Mouse (Mus musculus) liver, adult 2 months (tissue): ENCODE measurements at regions not wholly inside any gene's neighbourhood (a gene's known extent, or its start where the extent isn't known, plus 50 kb on each side); places are given as distances from the start of the nearest gene placed in this dataset.

Experiments
- DNase-seq: peaks from one replicate; pipeline ENCODE4 v3.0.0-alpha.2; 2011; ENCODE audit warnings: low read depth, low spot score; ENCODE audit errors: extremely low read depth
- H3K27ac ChIP-seq: fragments of 200-500 bp; replicated peaks from 2 replicates; pipeline ENCODE4 v1.5.1; 2012; ENCODE audit warnings: low read depth, mild to moderate bottlenecking, control low read depth, inconsistent platforms, low read length; ENCODE audit not compliant: insufficient read depth
- H3K27me3 ChIP-seq: fragments of 200-500 bp; 2 replicates; pipeline ENCODE4 v1.6.1; 2012; ENCODE audit warnings: mild to moderate bottlenecking, moderate library complexity, low read length, inconsistent platforms; ENCODE audit not compliant: control insufficient read depth, insufficient read depth
- H3K36me3 ChIP-seq: fragments of 200-500 bp; 2 replicates; pipeline ENCODE4 v1.6.1; 2012; ENCODE audit warnings: low read length, inconsistent platforms; ENCODE audit not compliant: control insufficient read depth, insufficient read depth
- H3K4me1 ChIP-seq: fragments of 200-500 bp; 2 replicates; pipeline ENCODE4 v1.6.1; 2011; ENCODE audit warnings: low read length; ENCODE audit not compliant: control insufficient read depth, insufficient read depth
- H3K4me3 ChIP-seq: fragments of 200-500 bp; 2 replicates; pipeline ENCODE4 v1.5.1; 2011; ENCODE audit warnings: low read depth, mild to moderate bottlenecking, control low read depth, low read length, moderate library complexity; ENCODE audit not compliant: insufficient read depth
- H3K79me2 ChIP-seq: fragments of 200-500 bp; 2 replicates; pipeline ENCODE4 v1.6.1; 2012; ENCODE audit warnings: inconsistent platforms, mild to moderate bottlenecking, low read length, moderate library complexity; ENCODE audit not compliant: control insufficient read depth, insufficient read depth
- H3K9ac ChIP-seq: fragments of 200-500 bp; 2 replicates; pipeline ENCODE4 v1.6.1; 2012; ENCODE audit warnings: low read depth, mild to moderate bottlenecking, control low read depth, inconsistent platforms, low read length
- CTCF ChIP-seq: fragments of 200-500 bp; IDR thresholded peaks from 2 replicates; pipeline ENCODE4 v1.5.1; 2011; ENCODE audit warnings: low read depth, low read length, control low read depth
- POLR2A ChIP-seq: fragments of 200-500 bp; IDR thresholded peaks from 2 replicates; pipeline ENCODE4 v1.6.1; 2011; ENCODE audit warnings: low read length, control low read depth; ENCODE audit not compliant: insufficient read depth; ENCODE audit errors: extremely low read depth
- WGBS: fragments of 180-500 bp; shearing (Covaris S2); methylation state at CpG from one replicate; pipeline ENCODE4 v1.1.7; 2018; 5-methylcytosine and 5-hydroxymethylcytosine counted together

GRCm38 (mm10) chr2:138939367-138939766 lies 554.3 kb upstream of the Sptlc3 start:
- Histone ChIP-seq H3K79me2 (no peaks in the 10 kb centered on the region), H3K4me1 (no peaks in the 10 kb centered on the region), H3K9ac (no peak overlapping the region), H3K27me3 (no peaks in the 10 kb centered on the region), H3K27ac (no peak overlapping the region), H3K36me3 (no peaks in the 10 kb centered on the region), H3K4me3 (no peak overlapping the region)
- DNase-seq, result no peak
- no peak for TF ChIP-seq CTCF
- TF ChIP-seq POLR2A, result no peak
- WGBS, result 72% methylated on average over 2 of the region's 2 CpGs

GRCm38 (mm10) chr2:138966110-138966790 lies 527.5 kb upstream of the Sptlc3 start:
- no peaks in the 10 kb centered on the region for H3K4me1 ChIP-seq
- no peaks in the 10 kb centered on the region for H3K27me3 ChIP-seq
- no peak for DNase-seq
- 69% methylated on average over 3 of the region's 3 CpGs for WGBS
- H3K4me3 ChIP-seq, result no peak overlapping the region
- no peaks in the 10 kb centered on the region for H3K79me2 ChIP-seq
- H3K27ac ChIP-seq, result no peak overlapping the region
- TF ChIP-seq CTCF, result no peak
- no peak for TF ChIP-seq POLR2A
- no peaks in the 10 kb centered on the region for H3K36me3 ChIP-seq
- H3K9ac ChIP-seq, result no peak overlapping the region

- Histone ChIP-seq H3K4me1 (no peaks in the 10 kb centered on the region), H3K4me3 (no peak overlapping the region), H3K27ac (no peak overlapping the region), H3K79me2 (no peaks in the 10 kb centered on the region), H3K27me3 (no peaks in the 10 kb centered on the region), H3K36me3 (no peaks in the 10 kb centered on the region), H3K9ac (no peak overlapping the region)
- 38% methylated on average over 2 of the region's 2 CpGs for WGBS
- no peak for DNase-seq
- TF ChIP-seq CTCF (no peak), POLR2A (no peak)
Measured at GRCm38 (mm10) chr2:138974548-138974947, 519.2 kb upstream of the Sptlc3 start.

DNA sequence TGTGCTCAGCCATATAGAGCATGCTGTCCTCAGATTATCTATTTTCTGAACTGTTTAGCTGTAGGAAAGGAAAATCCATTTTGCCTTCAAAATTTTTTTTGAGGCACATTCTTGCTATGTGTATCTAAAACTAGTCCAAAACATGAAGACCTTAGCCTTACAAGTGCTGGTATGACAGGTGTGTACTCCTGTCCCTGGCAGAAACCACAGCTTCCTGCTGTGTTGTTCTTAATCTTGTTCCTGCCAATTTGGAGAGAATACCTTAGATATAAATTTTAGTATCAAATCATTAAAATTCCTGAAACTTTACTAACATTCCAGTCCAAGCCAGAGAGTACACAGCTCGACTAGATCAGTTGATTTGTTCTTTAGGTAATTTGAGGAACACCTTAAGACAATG lies 503.7 kb upstream of the Sptlc3 start:
- H3K4me3 ChIP-seq, result no peak overlapping the region
- H3K4me1 ChIP-seq, result no peaks in the 10 kb centered on the region
- H3K36me3 ChIP-seq, result no peaks in the 10 kb centered on the region
- no peaks in the 10 kb centered on the region for H3K79me2 ChIP-seq
- no peak for TF ChIP-seq CTCF
- no peak for TF ChIP-seq POLR2A
- H3K9ac ChIP-seq, result no peak overlapping the region
- H3K27ac ChIP-seq, result no peak overlapping the region
- no peaks in the 10 kb centered on the region for H3K27me3 ChIP-seq
- WGBS, result 24% methylated on average over 1 of the region's 1 CpGs
- DNase-seq, result no peak

GRCm38 (mm10) chr2:139032105-139032812 lies 461.5 kb upstream of the Sptlc3 start:
- Histone ChIP-seq H3K9ac (no peak overlapping the region), H3K79me2 (no peaks in the 10 kb centered on the region), H3K27me3 (no peaks in the 10 kb centered on the region), H3K4me3 (no peak overlapping the region), H3K27ac (no peak overlapping the region), H3K36me3 (no peaks in the 10 kb centered on the region), H3K4me1 (no peaks in the 10 kb centered on the region)
- no peak for TF ChIP-seq CTCF
- no peak for TF ChIP-seq POLR2A
- no peak for DNase-seq
- 79% methylated on average over 5 of the region's 5 CpGs for WGBS

DNA sequence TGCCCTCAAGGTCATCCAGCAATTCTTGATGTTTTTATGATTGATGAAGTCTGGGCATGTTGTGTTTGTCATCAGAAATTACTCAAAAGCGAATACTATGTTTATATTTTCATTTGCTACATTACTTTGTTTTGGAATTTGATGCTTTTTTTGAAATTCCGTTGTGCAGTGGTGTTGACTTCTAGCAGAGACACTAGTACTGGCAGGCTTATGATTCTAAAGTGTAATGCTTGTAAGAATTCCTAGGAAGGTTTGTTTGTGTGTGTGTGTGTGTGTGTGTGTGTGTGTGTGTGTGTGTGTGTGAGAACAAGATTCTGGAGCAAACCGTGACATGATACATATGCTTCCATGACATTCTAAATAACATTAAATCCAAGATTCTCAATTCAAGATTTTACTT lies 458.9 kb upstream of the Sptlc3 start:
- TF ChIP-seq CTCF (no peak), POLR2A (no peak)
- WGBS, result 69% methylated on average over 3 of the region's 3 CpGs

More for the DNA sequence above, 458.9 kb upstream of the Sptlc3 start:
- no peak for DNase-seq
- Histone ChIP-seq H3K79me2 (no peaks in the 10 kb centered on the region), H3K4me3 (no peak overlapping the region), H3K27ac (no peak overlapping the region), H3K27me3 (no peaks in the 10 kb centered on the region), H3K4me1 (no peaks in the 10 kb centered on the region), H3K9ac (no peak overlapping the region), H3K36me3 (no peaks in the 10 kb centered on the region)
